Mouse (Mus musculus): ENCODE data around the gene Kif11. TPM values are rescaled to one million over a fixed set of nuclear protein-coding genes. Genes with fewer than 3 reads are reported as not detected.

Gene Kif11
- polyA plus RNA-seq, 1 experiment from 2014 or later: 60.9 TPM

DNA sequence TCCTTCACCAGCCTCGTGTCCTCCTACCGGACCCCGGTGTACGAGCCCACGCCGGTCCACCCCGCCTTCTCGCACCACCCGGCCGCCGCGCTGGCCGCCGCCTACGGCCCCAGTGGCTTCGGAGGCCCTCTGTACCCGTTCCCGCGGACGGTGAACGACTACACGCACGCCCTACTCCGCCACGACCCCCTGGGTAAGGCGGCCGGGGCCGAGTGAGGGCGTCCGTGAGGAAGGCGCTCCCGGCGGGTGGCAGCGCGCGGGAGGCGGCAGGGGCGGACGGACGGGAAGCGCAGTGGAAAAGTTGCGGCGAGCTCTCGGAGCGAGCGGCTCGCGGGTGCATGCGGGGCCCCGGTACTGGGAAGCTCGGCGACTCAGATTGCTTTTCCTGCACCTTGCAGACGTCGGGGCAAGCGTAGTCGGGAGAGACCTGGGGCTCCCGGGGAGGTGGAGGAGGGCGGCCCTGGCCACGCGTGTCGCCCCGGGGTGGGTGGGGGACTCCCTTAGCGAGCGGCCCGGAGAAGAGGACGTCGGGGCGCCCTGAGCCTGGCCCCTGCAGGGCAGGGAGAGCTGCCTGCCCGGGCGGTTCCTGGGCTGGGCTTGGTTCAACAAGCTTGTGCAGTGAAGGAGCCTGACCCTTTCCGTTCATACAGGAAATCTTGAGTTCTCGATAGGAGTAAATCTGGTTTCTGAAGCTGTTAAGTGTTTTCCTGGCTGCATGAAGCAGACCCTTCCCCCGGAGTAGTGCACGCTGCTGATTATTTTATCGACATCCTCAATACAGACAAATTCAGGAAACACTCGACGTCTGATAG lies 59.0 kb downstream of the Kif11 start:
- H3K4me2 ChIP-seq: peak overlapping the region; percentile 77
- peak overlapping the region; percentile 56 for H3K4me3 ChIP-seq (replicated peaks)
- WGBS: under 1% methylated on average over 68 of the region's 77 CpGs
- peak overlapping the region; percentile 58 for H3K9ac ChIP-seq
- H3K36me3 ChIP-seq: no peaks in the 10 kb centered on the region
- H3K27me3 ChIP-seq: peaks cover 98% of the 10 kb centered on the region
- H3K4me1 ChIP-seq: peaks cover 36% of the 10 kb centered on the region
- H3K27ac ChIP-seq: peak overlapping the region; percentile 87
- peak; percentile 71 for ATAC-seq (replicated peaks; ENCODE audit: low FRiP score)
- H3K9me3 ChIP-seq (replicated peaks): no peaks in the 10 kb centered on the region

DNA sequence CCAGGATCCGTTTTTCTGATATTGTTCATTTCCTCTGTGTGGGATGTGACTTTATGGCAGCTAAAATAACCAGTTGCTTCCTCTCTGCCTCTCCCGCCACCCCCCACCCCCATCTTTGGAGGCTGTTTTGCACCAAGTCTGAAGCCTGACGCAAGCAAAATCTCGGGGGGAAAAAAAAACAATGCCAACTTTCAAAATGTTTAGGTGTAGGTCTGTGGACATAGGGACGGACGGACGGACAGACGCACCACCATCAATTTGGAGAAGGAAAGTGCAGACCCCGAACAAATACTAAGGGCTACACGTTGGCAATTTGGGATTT lies 59.6 kb downstream of the Kif11 start:
- H3K9me3 ChIP-seq (replicated peaks): no peaks in the 10 kb centered on the region
- peak overlapping the region; percentile 77 for H3K4me2 ChIP-seq
- H3K4me1 ChIP-seq: peaks cover 36% of the 10 kb centered on the region
- peak overlapping the region; percentile 56 for H3K4me3 ChIP-seq (replicated peaks)
- peaks cover 96% of the 10 kb centered on the region for H3K27me3 ChIP-seq
- no peaks in the 10 kb centered on the region for H3K36me3 ChIP-seq
- no peak overlapping the region for H3K9ac ChIP-seq
- peak overlapping the region; percentile 71 for H3K27ac ChIP-seq
- 3% methylated on average over 10 of the region's 10 CpGs for WGBS
- ATAC-seq (replicated peaks; ENCODE audit: low FRiP score): no peak

DNA sequence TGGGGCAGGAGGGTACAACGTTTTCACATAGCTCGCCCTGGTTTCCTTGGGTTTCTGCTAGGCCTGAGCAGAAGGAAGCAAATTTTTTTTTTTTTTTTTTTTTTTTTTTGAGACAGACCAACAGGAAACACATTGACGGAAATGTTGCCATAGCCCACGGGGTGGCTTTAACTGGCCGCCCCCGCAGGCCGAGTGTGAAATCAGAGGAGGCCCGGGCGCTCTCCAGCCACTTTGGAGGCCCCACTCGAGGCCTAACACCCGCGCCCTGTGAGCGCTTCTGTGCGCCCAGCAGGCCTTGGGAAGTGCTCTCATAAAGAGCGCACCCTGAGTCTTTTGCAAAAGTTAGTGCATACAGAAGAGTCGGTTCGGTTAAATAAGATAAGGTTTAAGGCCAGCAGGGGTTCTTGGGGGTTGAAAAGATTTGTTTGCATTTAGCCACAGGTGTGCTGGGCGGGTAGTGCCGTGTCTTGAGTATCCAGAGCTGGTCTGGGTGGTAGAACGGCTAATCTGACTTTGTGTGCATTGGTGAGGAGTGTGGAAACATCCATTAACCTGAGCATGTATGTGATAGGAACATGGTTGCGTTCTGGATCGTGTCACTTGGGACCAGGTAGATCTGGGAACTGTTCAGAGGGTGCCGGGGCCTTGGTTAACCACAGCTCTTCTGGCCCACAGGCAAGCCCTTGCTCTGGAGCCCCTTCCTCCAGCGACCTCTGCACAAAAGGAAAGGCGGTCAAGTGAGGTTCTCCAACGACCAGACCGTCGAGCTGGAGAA lies 60.5 kb downstream of the Kif11 start:
- H3K36me3 ChIP-seq: no peaks in the 10 kb centered on the region
- H3K9me3 ChIP-seq (replicated peaks): no peaks in the 10 kb centered on the region
- no peak for ATAC-seq (replicated peaks; ENCODE audit: low FRiP score)
- peak overlapping the region; percentile 71 for H3K27ac ChIP-seq
- 9% methylated on average over 28 of the region's 28 CpGs for WGBS
- peak overlapping the region; percentile 56 for H3K4me3 ChIP-seq (replicated peaks)
- H3K9ac ChIP-seq: no peak overlapping the region
- peaks cover 95% of the 10 kb centered on the region for H3K27me3 ChIP-seq
- peak overlapping the region; percentile 39 for H3K4me2 ChIP-seq
- H3K4me1 ChIP-seq: peaks cover 36% of the 10 kb centered on the region

DNA sequence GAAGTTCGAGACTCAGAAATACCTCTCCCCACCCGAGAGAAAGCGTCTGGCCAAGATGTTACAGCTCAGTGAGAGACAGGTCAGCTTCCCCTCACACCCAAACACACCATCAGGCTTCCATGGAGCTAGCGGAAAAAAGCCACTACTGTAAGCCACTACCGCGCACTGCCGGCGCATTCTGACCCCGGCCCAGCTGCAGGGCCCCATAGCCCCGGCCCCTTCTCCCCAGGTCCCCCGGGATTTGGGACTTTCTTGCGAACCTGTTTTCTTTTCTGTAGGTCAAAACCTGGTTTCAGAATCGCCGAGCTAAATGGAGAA lies 61.0 kb downstream of the Kif11 start:
- Histone ChIP-seq H3K9ac (no peak overlapping the region), H3K36me3 (no peaks in the 10 kb centered on the region), H3K4me3 (replicated peaks) (peak overlapping the region; percentile 56), H3K9me3 (replicated peaks) (no peaks in the 10 kb centered on the region), H3K27ac (no peak overlapping the region), H3K27me3 (peaks cover 90% of the 10 kb centered on the region), H3K4me1 (peaks cover 36% of the 10 kb centered on the region), H3K4me2 (peak overlapping the region; percentile 39)
- no peak for ATAC-seq (replicated peaks; ENCODE audit: low FRiP score)
- 5% methylated on average over 14 of the region's 14 CpGs for WGBS

DNA sequence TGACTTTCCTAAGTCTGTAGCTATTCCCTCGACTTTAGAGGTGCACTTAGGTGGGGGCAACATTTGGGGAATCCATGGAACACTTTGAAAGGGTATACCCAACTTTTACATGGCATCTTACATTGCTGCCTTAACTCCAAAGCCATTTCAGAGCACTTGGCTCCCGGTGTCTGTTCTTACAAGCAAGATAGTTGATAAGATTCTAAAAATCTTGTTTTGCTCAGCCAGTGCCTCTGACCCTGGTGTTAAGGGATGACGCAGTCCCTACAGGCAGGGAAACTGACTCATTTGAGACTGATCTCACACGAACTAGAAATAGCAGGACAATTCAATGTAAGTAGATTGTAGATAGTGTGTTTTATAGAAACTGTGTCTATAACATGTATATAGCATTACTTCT lies 64.0 kb downstream of the Kif11 start:
- Histone ChIP-seq H3K36me3 (no peaks in the 10 kb centered on the region), H3K27me3 (peaks cover 66% of the 10 kb centered on the region), H3K4me2 (no peak overlapping the region), H3K4me1 (peaks cover 19% of the 10 kb centered on the region), H3K4me3 (replicated peaks) (no peak overlapping the region), H3K9me3 (replicated peaks) (no peaks in the 10 kb centered on the region), H3K9ac (no peak overlapping the region), H3K27ac (no peak overlapping the region)
- no peak for ATAC-seq (replicated peaks; ENCODE audit: low FRiP score)
- 85% methylated on average over 4 of the region's 4 CpGs for WGBS

DNA sequence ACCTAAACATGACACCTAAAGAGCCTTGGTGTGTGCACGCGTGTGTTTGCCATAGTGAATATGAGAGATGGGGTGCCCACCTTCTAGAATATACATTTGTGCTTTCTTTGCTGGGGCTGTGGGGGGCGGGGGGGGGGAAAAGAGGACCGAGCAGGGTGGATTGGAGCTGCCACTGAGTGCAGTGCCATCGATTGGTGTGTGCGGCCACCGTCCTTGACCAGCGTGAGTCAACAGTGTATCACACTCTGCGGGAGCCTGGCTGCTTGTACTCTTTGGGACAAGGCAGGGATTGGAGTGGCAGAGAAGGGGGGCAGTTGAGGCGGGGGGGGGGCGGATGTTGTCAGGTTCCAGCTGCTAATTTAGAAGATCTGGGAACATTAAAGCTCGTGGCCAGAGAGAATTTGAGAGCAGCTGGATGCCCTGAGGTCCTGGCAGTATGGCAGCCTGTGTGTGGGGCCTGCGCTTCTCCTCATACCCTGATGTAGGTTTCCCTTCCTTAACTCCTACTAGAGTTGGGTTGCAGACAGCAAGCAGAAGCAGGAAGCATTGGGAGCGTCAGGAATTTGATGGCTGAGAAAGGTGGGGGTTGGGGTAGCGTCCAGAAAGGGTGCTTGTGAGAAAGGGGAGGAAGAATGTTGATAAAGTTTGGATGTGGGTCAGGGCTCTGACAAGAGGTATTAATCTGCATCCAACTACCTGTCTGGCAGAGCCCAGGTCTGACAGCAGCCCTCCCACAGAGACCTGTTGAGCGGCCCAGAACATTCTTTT lies 64.7 kb downstream of the Kif11 start:
- no peaks in the 10 kb centered on the region for H3K9me3 ChIP-seq (replicated peaks)
- H3K27me3 ChIP-seq: peaks cover 59% of the 10 kb centered on the region
- no peak overlapping the region for H3K4me3 ChIP-seq (replicated peaks)
- WGBS: 71% methylated on average over 16 of the region's 16 CpGs
- no peak overlapping the region for H3K27ac ChIP-seq
- H3K4me2 ChIP-seq: no peak overlapping the region
- no peak overlapping the region for H3K9ac ChIP-seq
- peaks cover 13% of the 10 kb centered on the region; the same call in 1 of the 2 replicates for H3K4me1 ChIP-seq
- peak; percentile 58; the same call in 1 of the 2 replicates for ATAC-seq (replicated peaks; ENCODE audit: low FRiP score)
- H3K36me3 ChIP-seq: no peaks in the 10 kb centered on the region

DNA sequence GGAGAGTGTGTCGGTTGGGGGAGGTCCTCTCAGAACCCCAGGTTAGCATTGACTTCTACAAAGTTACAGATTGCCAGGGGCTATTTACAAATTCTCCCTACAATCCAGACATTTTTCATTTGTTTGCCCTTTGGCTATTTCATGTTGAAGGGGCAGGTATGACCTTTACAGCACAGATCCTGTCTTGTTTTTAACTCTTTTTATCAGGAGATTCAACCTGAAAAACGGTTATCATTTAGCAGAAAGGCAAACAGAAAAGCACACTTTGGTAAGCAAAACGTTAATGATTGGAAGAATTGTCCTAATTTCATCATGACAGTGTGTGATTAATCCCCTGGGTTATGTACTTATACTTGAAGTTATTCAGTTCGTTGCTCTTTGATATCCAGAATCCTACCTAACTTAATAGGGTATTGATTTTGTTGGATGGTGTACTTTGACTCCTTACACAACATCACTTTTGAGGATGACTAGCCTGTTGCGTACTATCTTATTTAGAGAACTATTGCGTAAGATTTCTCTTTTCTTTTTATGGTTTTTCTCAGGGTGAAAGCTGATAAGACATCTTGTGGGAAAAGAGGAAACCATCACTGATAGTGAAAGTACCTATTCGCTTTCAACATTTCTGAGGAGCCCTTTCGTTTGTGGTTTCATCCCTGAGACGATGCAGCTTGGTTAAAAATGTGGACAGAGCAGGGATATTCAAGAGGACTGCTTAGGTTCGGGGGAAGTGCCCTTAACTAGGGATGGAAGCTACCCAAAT lies 66.5 kb downstream of the Kif11 start:
- Histone ChIP-seq H3K9me3 (replicated peaks) (no peaks in the 10 kb centered on the region), H3K36me3 (no peaks in the 10 kb centered on the region), H3K4me2 (no peak overlapping the region), H3K9ac (no peak overlapping the region), H3K27ac (no peak overlapping the region), H3K4me3 (replicated peaks) (no peak overlapping the region), H3K4me1 (no peaks in the 10 kb centered on the region), H3K27me3 (peaks cover 41% of the 10 kb centered on the region)
- no peak for ATAC-seq (replicated peaks; ENCODE audit: low FRiP score)
- 77% methylated on average over 10 of the region's 10 CpGs for WGBS

DNA sequence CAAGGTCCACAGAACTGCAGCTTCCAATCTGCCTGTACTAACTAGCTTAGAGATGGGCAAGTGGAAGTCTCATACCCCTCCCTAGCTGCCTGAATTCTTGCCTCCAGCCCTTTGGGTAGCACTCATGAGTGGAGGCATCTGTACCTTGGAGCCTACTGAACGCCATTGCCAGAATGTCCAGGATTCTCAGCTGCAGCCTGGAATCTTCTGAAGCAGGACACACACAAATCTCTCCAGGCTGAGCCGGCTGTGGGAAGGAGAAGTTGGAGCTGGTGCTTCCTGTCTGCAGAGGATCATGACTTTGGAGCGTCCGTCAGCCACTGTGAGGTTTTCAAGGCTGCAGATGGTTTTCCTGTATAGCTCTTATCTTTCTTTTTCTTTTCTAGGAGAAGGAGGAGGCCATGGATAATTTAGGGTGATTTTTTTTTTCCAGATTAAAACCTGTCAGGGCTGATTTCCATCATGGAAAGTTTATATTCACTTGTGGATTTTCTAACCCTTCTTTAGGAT lies 67.5 kb downstream of the Kif11 start:
- no peaks in the 10 kb centered on the region for H3K9me3 ChIP-seq (replicated peaks)
- H3K27ac ChIP-seq: no peak overlapping the region
- H3K4me1 ChIP-seq: no peaks in the 10 kb centered on the region
- ATAC-seq (replicated peaks; ENCODE audit: low FRiP score): no peak
- peaks cover 33% of the 10 kb centered on the region for H3K27me3 ChIP-seq
- no peak overlapping the region for H3K4me2 ChIP-seq
- H3K4me3 ChIP-seq (replicated peaks): no peak overlapping the region
- no peak overlapping the region for H3K9ac ChIP-seq
- WGBS: 52% methylated on average over 4 of the region's 4 CpGs
- H3K36me3 ChIP-seq: no peaks in the 10 kb centered on the region

DNA sequence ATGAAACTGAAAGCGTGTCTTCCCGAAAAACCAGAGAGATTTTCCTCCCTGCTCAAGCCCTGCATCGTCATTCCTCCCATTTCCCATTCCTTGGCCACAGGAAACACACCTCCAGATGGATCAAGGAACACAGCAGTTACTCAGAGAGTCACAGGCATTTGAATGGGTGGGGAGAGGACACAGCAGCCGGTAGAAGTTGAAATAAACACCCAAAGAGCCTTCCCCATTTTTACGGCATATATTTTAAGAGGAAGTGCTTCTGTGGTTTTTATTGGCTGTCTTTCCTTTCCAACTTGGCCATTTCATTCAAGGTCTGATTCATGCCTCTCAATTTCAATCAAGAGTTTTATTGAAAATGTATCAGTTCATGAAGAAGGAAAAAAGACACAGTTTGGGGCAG lies 72.0 kb downstream of the Kif11 start:
- Histone ChIP-seq H3K9ac (no peak overlapping the region), H3K36me3 (no peaks in the 10 kb centered on the region), H3K4me2 (no peak overlapping the region), H3K9me3 (replicated peaks) (no peaks in the 10 kb centered on the region), H3K4me3 (replicated peaks) (no peak overlapping the region), H3K4me1 (no peaks in the 10 kb centered on the region), H3K27me3 (peaks cover 6% of the 10 kb centered on the region; the same call in 1 of the 2 replicates), H3K27ac (no peak overlapping the region)
- 62% methylated on average over 5 of the region's 5 CpGs for WGBS
- ATAC-seq (replicated peaks; ENCODE audit: low FRiP score): no peak

DNA sequence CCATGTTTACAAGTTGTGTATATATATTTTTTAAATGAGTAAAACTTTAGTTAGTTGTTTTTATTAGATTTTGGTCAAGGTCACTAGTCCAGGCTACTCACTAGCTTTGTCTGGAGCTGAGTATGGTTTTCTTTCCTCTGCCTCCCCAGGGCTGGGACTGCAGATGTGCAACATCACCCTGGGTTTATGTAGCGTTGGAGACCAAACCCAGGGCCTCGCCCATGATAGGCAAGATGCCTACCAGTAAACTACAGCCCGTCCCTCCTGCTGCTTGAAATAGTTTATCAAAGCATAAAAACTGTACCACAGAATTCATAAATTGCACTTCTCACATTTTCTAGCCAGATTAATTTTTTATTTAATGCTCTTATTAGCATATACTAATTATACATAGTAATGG lies 73.0 kb downstream of the Kif11 start:
- Histone ChIP-seq H3K4me1 (no peaks in the 10 kb centered on the region), H3K9me3 (replicated peaks) (no peaks in the 10 kb centered on the region), H3K4me3 (replicated peaks) (no peak overlapping the region), H3K27ac (no peak overlapping the region), H3K9ac (no peak overlapping the region), H3K27me3 (no peaks in the 10 kb centered on the region), H3K36me3 (no peaks in the 10 kb centered on the region), H3K4me2 (no peak overlapping the region)
- WGBS: 82% methylated on average over 3 of the region's 3 CpGs
- ATAC-seq (replicated peaks; ENCODE audit: low FRiP score): no peak

DNA sequence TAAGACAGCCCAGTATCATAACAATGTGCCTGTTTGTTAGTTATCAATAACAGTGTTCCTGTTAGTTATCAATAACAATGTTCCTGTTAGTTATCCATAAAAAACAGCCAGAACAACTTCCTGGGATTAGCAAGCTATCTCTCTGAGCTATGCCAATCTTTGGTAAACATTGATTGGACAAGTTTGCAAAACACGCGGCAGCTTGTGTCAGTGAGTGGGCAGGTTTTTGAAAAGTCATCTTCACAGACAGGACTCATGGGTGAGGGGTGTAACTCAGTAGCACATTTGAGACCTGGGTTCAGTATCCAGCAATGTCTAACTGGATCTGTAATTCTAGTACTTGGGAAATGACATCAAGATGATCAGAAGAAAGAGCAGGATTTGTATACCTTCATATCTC lies 79.3 kb downstream of the Kif11 start:
- no peaks in the 10 kb centered on the region for H3K36me3 ChIP-seq
- no peak for ATAC-seq (replicated peaks; ENCODE audit: low FRiP score)
- no peak overlapping the region for H3K4me2 ChIP-seq
- WGBS: 85% methylated on average over 2 of the region's 2 CpGs
- no peak overlapping the region for H3K27ac ChIP-seq
- no peak overlapping the region for H3K9ac ChIP-seq
- H3K27me3 ChIP-seq: no peaks in the 10 kb centered on the region
- no peak overlapping the region for H3K4me3 ChIP-seq (replicated peaks)
- H3K4me1 ChIP-seq: no peaks in the 10 kb centered on the region
- H3K9me3 ChIP-seq (replicated peaks): peaks cover under 1% of the 10 kb centered on the region; the same call in 1 of the 2 replicates
